Mouse (Mus musculus): Measurements from ENCODE around the gene Ptgr1. TPM values are rescaled to one million over a fixed set of nuclear protein-coding genes. Genes with fewer than 3 reads are reported as not detected.

Gene Ptgr1
- polyA plus RNA-seq, 1 experiment, result 1.3 TPM

DNA sequence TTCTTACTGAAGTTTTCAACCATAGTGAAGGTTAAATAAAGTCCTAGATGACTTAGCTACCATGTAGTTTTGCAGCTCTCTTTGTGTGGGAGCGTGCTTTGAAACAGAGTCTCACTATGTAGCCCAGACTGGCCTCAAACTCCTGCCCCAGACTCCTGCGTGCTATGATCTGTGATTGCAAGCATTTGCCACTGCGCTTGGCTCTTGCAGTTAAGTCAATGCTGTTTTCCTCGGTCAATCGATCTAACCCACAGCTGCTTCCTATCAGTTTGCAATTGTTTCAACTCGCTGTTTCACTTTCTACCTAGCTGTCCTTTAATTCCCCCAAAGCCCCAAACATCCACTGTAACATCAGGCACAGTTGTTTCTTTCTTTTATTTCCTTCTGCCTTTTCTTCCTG lies 54.4 kb downstream of the Ptgr1 start:
- no peak for DNase-seq (ENCODE audit: extremely low spot score in 1 of 2, low spot score in 1 of 2)

DNA sequence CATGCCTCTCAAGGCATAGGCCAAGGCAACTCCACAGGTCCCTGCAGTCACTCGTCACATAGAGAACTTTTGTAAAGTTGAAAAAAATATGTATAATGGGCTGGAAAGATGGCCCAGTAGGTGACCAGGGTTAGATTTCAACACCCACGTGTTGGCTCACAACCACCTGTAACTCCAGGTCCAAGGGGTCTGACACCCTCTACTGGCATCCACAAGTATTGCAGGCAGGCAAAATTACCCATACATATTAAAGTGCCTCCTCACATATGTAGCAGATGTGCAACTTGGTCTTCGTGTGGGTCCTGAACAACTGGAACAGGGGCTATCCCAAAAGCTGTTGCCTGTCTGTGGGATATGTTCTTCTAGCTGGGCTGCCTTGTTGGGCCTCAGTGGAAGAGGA lies 59.3 kb downstream of the Ptgr1 start:
- DNase-seq (ENCODE audit: extremely low spot score in 1 of 2, low spot score in 1 of 2), result no peak

GRCm38 (mm10) chr4:58926120-58926519 lies 60.8 kb downstream of the Ptgr1 start:
- DNase-seq (ENCODE audit: extremely low spot score in 1 of 2, low spot score in 1 of 2), result no peak

DNA sequence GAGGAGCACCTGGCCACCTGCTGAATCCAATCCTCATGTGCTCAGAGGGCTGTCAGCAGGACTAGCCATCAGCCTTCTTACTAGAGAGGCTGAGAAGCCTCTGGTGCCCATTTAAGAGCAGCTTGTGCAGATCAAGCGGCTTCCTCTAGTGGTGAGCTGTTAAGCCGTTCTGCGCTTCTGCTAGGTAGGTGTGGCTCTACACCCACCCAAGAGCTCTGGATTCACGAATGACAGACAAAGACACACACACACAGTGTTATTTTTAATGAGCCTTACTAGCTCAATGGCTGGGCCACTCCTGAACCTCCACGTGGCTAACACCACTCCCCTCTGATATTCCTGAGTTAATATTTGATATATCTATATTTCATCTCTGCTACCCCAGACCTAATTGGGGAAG lies 61.3 kb downstream of the Ptgr1 start:
- no peak for DNase-seq (ENCODE audit: extremely low spot score in 1 of 2, low spot score in 1 of 2)

DNA sequence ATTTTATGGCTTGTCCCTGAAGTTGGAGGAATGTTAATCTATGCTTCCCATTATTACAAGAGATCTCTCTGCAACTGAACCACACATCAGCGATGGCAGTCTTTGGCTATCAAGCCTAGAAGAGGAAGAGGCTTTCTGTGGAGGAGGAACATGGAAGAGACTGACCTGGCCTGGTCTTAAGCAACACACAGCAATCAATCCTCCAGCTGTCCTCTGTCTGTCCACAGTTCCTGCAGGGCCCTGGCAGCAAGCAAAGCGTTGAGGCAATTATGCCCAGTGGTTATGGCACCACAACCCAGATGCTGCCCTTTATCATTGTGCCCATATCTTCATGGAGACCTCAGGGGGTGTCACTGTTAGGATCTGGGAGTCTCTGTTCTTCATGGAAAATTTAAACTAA lies 63.0 kb downstream of the Ptgr1 start:
- DNase-seq (ENCODE audit: extremely low spot score in 1 of 2, low spot score in 1 of 2), result no peak

Other genes with a start within 250 kb of the Ptgr1 start
- gene Olfr267, start 199.4 kb downstream of the Ptgr1 start, polyA plus RNA-seq (2012; rRNA removed), result 0.38 and 0.40 TPM in 2 replicates
- gene Ecpas, start 74.4 kb downstream of the Ptgr1 start, polyA plus RNA-seq (2012; rRNA removed), result 36.8 and 40.3 TPM in 2 replicates
- 9.9 and 15.3 TPM in 2 replicates for gene Zkscan16, start 43.5 kb downstream of the Ptgr1 start, polyA plus RNA-seq (2012; rRNA removed)
- gene Dnajc25, start 7.9 kb upstream of the Ptgr1 start, polyA plus RNA-seq (2012; rRNA removed), result 4.1 and 4.2 TPM in 2 replicates
- gene Gm20503, start 16.1 kb upstream of the Ptgr1 start, polyA plus RNA-seq (2012; rRNA removed), result 0.10 TPM in 1 of 2 replicates, not detected in the other
- 69.4 and 69.7 TPM in 2 replicates for gene Gng10, start 48.0 kb upstream of the Ptgr1 start, polyA plus RNA-seq (2012; rRNA removed)
- not detected in 2 replicates for gene AI481877, start 151.9 kb upstream of the Ptgr1 start, polyA plus RNA-seq (2012; rRNA removed)
- gene Ugcg, start 202.1 kb upstream of the Ptgr1 start, polyA plus RNA-seq (2012; rRNA removed), result 63.7 TPM in 2 replicates

All from frontal cortex, adult 2 months (tissue).